Mouse (Mus musculus): Measurements from ENCODE around the gene Psma1.

Gene Psma1

DNA sequence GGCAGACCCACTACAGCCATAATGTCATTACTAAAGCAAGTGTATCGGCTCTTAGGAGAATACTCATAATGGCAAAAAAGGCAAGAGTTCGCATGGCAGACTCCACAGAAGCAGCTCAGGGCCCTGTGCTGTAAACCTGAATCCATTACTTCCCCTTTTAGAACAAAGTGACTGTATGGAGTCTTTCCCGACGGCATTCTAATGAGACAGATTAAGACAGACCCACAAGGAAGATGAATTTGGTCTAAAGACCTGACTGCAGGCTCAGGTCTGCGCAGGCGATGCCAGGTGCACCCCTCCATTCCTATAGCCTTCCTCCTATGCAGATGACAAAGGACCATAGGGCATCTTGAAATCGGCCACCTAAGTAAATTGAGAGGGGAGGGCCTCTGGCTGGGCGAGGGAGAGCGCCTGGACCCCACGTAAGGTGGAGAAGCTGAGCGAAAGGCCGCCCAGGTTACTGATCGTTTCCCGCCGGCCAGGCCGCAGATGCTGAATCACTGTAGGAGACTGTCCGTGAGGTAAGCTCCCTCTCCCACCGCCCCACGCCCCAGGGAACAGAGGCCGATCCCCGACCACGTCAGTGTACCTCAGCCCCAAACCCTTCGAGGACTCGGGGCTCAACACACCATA, 430 bp downstream of the Psma1 start:
- DNase-seq (ENCODE audit: low read depth, low spot score) = no peak

- DNase-seq (ENCODE audit: low read depth, low spot score) = no peak
These were observed 7.5 kb downstream of the Psma1 start for GRCm38 (mm10) chr7:114268446-114268845.

DNA sequence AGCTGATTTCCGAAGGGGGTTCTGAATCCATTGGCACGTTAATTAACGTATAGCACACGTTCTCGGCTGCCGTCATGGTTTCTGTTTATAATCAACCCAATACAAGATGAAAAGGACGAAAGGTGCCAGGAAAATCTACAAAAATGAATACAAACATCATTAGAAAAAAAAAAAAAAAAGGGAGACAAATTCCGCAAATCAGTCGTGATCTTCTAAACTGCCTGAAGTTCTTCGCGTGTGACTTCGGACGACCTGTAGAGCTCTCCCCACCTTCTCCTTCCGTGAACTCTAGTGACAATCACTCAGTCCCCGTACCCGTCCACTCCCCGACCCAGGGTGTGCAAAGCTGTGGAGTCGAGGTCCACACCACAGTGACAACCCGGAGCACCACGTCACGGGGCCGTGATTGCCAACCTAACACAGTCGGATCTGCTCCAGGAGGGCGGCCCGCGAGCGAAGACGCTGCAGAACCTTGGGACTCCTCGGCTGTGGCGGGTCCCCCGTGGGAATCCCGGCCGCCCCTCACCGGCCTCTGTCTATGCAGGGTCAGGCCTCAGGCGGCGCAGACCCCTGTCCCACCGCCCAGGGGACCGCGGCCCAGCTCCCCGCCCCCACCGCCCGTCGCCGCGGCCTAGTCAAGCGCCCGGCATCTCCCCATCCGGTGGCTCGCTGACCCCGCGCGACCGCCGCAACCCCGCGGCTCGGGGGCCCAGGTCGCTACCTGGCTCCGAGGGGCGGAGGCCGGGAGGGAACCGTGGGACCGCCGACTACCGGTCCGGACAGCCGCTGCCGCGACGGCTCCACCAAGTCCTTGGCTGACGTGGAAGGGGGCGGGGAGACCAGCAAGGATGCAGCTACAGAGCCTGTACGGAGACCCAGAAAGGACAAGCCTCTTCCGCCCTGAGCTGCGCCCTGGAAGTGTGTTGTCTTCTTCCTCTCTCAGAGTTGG, 21.8 kb downstream of the Psma1 start, which contains the start of gene Copb1:
TSS of gene Copb1 (minus strand) at position 827 of the 949 bp plus-strand sequence.
- DNase-seq (ENCODE audit: low read depth, low spot score) = peak; percentile 94

DNA sequence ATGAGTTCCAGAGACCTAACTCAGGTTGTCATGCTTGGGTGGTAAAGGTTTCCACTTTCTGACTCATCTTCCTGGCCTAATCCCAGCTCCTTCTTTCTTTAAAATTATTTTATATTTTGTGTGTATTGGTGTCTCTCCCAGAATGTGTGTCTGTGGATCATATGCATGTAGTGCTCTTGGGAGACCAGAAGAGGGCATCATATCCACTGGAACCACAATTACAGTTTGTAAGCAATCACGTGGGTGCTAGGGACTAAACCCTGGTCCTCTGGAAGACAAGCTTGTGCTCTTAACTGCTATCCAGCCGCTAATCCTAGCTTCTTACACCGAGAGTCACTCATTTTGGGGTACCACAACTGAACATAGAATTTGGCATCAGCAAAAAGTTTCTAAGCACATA, 24.2 kb downstream of the Psma1 start:
- DNase-seq (ENCODE audit: low read depth, low spot score) = peak; percentile 55

- peak; percentile 9 for DNase-seq (ENCODE audit: low read depth, low spot score)
These were observed 41.9 kb downstream of the Psma1 start for GRCm38 (mm10) chr7:114233980-114234379.

GRCm38 (mm10) chr7:114232982-114233381, 42.9 kb downstream of the Psma1 start:
- DNase-seq (ENCODE audit: low read depth, low spot score) = no peak

- DNase-seq (ENCODE audit: low read depth, low spot score) = no peak
These were observed 44.1 kb downstream of the Psma1 start for GRCm38 (mm10) chr7:114231857-114232256.

GRCm38 (mm10) chr7:114226521-114226920, 49.4 kb downstream of the Psma1 start:
- no peak for DNase-seq (ENCODE audit: low read depth, low spot score)

DNA sequence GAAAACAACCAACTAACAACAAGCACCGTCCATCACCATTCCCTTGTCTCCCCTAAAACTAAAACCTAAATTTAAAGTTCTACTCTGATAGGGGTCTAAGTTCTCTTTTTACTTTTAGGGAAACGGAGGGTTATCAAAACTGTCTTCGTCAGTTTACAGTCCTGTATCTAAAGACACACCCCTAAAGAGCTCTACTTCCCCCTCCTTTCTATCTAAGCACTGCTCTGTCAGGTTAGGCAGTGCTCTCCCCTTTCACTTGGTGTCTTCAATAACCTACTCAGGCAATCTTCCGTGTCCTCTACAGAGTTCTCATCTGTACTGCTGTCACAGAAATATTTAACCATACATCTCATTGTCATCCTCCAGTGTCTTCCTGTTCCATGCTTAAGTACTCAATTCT, 55.5 kb downstream of the Psma1 start:
- no peak for DNase-seq (ENCODE audit: low read depth, low spot score)

DNA sequence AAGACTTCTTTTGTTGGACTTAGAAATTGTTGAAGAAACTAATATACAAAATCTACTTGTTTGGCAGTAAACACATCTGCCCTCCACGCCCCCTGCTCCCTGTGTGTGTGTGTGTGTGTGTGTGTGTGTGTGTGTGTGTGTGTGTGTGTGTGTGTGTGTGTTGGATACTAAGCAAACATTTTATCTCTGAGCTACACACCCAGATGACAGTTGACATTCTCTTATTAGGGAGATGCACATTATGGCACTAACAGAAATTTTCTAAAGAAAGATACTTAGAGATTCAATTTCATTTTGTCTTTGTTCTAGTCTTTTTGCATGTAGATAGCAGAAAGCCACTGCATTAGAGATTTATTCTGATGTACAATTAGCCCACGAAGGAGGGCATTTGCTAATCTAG, 59.0 kb downstream of the Psma1 start:
- DNase-seq (ENCODE audit: low read depth, low spot score) = no peak

Measured in ZHBTc4 (cell line).